Mouse (Mus musculus) WW6 (cell line): ENCODE measurements around the gene Syt12.

Experiments
- DNase-seq: peaks from one replicate; pipeline ENCODE4 v3.0.0-alpha.2; 2013; ENCODE audit warnings: low read depth, low spot score

Gene Syt12

DNA sequence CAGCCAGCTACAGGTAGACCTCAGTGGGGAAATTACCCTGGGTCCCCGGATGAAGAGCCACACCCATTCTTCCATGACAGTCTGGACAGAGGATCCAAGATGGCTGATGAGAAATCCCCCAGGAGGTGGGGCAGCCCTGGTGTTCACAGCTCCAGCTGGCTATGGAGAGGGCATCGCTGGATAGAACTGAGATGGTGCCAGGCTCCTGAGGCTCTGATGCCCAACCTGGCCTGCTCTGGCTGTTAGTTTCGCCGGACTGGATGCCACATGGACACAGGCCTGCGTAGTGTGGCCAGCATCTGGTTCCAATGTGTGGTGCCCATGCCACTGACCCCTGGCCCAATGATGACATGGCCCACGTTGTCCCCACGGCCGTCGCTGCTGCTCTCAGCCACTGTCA is 29.8 kb downstream of the Syt12 start:
- DNase-seq: no peak

DNA sequence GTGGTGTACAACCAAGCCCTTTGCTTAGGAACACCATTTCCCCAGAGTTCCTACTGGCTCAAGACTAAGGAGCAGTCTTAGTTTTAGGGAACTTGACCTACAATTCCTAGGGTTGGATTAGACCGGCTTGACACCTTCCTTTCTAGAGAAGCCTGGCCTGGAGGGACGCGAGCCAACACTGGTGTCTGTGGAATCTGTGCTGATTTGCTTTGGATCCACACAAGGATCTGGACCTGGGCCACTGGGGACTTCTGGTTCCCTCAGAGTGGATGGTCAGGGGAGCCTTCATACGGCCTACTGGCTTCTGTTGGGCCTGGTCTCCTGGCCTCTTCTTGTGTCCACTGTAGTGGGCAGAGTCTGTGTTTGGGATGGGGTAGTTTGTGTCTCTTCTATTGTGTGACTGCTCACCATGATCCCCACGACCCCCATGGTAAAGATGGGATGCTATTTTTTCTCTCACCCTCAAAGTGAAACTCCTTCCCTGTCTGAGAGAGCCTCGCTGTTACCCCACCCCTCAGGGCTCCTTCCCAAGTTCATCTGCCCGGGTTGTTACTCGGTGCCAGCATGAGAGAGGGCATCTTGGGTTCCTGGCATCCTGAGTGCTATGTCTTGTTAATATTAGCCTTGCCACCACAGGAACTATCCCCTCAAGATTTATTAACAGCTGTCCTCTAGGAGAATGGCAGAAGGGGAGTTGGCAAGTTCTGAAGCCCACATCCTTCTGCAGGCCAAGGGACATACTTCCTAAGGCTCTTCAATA is 30.4 kb downstream of the Syt12 start:
- no peak for DNase-seq

DNA sequence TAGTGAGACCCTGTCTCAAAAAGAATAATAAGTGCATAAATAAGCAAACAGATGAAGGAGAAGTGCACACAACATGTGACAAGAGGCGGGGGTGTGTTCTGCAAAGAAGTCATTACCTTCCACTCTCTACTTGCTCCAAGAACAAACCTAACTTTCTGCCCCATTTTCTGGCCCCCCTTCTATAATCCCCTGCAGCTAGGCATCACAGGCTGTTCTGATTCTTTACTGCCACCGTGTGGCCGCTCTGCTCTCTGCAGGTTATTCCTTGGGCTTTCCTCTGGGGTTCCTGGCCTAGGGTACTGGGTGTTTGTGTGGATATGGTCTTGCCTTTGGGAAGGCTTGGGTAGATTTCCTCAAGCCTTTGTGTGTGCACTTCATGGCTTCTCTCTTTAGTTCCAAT is 34.8 kb downstream of the Syt12 start:
- no peak for DNase-seq

DNA sequence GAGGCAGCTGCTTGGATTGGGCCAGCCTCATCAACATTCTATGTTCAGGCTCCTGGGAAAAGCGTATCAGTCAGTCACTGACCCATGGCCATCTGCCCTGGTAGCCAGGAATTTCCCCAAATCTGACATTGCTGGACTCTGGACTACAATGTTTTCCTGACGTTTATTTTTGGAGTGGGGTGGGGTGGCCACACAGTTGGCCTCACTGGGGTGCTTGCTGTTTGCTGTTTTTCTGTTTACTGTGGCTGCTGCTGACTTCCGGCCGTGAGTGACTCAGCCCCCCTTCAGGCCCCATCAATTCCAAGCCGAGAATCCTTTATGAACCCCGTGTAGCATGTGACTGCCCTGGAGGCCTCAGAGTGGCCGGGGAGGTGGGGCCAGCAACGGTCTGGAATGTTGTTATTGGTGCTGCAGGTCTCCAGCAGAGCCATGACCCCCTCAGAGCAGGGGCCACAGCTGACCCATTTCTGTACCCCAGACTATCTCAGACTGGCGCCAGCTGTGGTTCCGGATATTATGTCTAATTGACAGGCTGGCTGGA is 35.6 kb downstream of the Syt12 start:
- DNase-seq: no peak

DNA sequence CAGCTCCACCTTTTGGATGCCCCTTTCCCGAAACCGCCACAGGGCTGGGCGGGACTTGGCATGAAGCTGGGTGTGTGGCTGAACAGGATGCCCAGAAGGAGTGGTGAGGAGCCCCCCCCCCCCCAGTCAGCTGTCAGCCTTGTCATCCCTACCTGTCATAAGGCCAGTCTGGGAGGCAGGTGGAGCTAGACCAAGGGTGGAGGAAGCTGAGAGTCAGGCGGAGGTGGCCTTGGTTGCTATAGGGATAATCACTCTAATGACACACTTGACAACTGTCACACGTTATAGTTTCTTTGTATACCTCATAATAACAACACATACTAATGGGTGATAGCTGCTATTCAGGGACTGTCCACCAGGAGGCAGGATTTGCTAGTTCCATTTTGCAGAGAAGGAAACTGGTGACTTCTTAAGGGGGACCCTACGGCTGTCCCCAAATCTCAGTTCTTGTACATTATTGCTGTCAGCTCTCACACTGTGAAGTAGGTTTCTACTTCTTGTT is 36.1 kb downstream of the Syt12 start:
- no peak for DNase-seq

DNA sequence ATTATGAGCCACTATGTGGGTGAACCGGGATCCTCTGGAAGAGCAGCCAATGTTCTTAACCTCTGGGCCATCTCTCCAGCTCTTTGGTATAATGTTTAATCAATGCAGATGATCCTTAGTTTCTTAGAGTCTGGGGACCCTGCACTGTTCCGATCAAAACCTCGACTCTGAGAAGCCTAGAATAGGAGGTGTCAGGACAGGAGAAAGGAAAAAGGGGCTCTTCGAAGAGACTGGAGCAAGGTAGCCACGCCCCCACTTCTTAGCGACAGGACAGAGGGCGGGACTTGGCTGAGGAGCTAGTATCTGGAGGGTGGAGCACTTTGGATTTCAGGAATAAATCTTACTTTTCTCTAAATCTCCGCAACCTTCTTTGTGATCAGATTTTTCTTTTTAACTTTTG is 37.0 kb downstream of the Syt12 start:
- DNase-seq: no peak

DNA sequence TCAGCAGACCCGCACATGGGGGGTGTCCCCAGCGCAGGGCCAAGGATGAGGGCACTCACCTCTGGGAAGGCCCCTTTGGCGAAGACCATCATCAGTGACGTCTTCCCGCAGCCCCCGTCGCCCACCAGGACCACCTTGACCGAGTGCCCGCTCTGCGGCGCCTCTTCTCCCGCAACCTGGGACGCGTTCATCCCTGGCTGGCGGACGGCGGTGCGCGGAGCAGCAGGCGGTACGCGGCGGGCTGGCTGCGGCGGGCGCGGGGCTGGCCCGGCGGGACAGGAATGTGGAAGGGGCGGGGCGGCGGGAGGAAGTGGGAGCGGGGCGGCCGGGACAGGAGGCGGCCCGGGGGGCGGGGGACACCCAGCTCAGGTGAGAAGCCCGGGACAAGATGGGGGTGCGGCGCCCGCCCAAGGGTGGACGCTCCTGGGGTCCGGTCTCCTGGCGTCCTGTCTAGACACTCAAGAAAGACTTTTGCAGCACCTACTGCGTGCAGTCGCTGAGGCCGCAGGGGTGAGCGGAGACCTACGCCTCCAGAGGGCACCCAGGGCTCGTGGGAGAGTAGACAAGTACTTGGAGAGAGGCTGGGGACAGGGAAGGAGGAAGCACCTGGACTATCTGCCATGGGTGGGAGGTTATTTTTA is 38.0 kb downstream of the Syt12 start, which contains the start of gene Rhod:
Gene Rhod, minus strand, starts transcription at position 272 of the 641 bp plus-strand sequence.
- DNase-seq: no peak

DNA sequence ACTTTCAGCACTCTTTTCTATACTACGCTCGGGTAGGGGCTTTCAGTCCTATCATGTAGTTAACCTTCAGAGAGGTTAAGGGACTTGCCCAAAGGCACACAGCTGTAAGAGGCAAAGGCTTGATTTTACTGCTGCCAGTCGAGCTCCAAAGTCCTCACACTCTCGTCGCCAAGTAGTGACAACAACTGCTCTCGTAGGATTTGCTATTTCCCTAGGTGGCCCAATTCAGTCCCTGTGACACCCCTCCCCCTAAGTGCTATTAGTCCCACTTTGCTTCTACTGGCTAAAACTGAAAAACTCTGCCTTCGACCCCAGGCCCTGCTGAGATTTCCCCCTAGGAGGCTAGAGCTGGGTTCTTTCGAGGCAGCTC is 38.5 kb downstream of the Syt12 start:
- no peak for DNase-seq

DNA sequence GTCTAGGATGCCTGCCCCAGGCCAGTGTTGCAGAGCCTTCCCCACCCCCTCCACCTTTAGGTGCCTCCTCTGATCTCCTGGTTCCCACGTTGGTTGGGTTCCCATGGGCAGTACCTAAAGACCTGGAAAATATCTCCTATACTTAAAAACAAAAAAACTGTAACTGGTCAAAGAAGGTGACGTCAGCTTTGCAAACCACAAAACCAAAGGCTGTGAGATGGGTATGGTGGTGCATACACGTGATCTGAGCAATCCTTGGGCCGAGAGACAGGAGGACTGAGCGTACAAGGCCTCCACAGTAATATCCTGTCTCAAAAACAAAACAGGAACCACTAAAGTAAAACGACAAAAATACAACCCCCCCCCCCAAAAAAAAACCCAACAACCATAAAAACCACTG is 39.4 kb downstream of the Syt12 start:
- DNase-seq: no peak

DNA sequence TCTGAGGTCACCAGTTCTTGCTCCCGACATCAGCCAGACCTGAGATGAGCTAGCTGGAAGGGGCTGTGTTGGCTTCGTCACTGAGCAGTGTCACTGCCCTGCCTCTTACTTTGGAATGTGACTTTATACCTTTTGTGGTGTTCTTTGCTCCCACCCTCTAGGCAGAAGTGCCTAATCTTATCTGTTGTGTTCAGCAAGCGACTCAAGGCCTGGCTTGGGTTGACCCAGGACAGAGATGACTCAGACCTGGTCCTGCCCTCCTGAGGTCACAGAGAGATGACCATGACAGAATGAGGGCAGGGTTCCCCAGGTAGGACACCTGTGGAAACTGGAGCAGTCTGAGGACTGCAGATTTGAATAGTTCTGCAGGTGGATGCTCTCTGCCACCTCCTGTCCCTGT is 41.0 kb downstream of the Syt12 start:
- no peak for DNase-seq

DNA sequence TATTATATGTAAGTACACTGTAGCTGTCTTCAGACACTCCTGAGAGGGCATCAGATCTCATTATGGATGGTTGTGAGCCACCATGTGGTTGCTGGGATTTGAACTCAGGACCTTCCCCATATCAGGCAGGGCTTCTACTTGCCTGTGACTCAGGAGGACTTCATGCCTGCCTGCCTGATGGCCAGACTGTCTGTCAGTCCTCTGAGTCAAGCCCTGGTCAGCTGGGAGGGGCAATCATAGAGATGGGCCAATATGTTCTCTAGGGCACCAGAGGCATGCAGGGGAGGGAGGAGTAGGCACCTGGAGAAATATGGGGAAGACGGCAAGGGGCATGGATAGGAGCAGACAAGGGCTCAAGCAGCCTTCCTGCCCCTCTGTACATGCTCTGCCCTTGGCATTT is 42.2 kb downstream of the Syt12 start:
- no peak for DNase-seq

DNA sequence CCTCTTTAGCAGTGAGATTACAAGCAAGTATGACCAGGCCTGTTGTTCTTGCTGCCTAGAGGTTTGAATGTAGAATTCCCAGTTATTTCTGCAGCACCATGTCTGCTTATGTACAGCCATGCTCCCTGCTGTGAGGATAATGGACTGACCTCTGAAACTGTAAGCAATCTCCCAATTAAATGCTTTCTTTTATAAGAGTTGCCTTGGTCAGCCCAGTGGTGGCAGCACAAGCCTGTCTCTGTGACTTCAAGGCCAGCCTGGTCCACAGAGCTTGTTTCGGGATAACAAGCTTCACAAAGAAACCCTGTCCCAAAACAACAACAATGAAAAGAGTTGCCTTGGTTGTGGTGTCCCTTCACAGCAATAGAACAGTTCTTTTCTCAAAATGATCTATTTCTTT is 43.5 kb downstream of the Syt12 start:
- no peak for DNase-seq

DNA sequence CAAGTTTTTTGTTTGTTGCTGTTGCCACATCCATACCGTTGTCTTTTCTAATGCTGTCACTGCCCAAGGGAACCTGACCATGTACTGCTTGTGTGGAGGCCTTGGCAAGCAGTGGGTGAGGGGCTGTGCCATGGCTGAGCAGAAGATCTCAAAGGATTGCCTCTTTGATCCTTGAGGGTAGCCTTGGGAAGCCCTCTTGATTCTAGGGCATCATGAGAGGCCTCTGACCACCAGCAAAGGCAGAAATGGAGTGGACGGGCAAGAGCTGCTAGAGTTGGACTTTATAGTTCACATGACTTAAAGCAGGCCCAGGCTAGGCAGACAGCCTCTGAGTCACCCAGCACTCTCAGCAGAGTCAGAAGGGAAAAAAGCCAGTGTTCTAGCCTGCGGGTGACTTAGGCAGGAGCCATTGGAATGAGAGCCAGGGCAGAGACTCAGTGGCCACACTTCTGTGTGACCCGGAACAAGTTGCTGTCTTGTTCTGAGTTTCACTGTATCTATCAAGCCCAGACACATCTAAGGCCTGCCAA is 47.1 kb downstream of the Syt12 start:
- no peak for DNase-seq

DNA sequence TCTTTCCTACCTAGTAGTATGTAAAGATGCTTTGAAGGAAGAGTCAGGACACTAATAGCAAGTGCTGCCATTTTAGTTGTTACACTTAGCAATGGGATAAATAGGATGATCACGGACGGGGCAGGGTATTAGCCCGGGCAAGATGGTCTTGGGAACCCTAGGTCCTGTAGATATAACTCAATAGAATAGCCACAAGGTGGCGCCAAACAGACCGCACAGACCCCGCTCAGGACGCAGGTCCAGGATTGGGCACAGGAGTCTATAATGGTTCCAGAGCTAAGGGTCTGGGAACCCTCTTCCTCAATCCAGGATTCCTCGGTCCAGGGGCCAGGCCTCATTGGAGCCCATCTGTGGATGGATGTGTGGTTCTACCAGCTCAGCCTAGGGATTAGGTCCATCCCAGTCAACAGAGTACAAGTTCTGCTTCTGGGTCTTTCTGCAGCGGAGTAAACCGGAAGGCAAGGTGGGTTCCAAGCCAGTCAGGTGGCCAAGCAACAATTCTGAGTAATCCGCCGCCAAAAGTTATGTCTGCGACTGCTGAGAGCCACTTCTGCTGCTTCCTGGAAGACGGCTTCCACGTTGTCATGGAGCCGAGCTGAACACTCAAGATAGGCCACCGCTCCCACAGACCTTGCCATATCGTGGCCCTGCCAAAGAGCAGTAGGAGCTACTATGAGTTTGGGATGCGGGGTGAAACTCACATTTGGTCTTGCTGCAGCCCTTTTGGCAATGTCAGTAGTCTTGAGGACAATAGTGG is 51.5 kb downstream of the Syt12 start:
- peak; percentile 62 for DNase-seq

DNA sequence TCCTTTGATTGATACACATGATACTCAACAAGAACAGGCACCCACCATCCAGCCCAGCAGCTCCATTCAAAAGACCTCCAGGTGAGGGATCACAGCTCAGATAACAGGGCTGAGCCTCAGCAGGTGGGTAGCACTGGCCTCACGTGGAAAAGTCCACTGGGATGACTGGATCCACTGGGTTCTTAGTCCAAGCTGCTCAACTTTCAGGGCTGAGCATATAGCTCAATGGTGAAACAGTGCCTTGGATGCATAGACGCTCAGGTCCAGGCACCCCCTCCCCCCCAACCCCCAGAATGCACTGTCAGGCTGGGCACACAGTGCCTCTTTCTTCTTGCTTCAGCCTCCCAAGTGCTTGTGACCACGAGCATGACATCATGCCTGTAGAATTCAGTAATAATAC is 54.2 kb downstream of the Syt12 start:
- DNase-seq: no peak

DNA sequence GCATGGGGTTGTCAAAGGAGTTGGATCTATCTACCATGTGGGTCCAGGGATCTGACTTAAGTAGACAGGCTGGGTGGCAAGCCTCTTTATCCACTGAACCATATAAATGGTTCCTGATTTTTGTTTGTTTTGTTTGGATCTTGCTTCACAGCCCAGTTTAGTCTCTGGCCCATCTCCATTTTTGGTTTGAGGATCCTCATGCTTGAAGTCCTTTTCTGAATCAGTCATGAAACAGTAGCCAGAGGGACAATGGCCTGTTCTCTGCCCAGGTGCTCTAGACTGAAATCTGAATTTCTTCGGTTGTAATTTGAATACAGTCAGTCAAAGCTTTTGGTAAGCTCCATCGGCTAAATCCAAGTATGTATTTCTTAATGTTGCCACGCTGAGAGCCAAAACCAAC is 54.7 kb downstream of the Syt12 start:
- no peak for DNase-seq

DNA sequence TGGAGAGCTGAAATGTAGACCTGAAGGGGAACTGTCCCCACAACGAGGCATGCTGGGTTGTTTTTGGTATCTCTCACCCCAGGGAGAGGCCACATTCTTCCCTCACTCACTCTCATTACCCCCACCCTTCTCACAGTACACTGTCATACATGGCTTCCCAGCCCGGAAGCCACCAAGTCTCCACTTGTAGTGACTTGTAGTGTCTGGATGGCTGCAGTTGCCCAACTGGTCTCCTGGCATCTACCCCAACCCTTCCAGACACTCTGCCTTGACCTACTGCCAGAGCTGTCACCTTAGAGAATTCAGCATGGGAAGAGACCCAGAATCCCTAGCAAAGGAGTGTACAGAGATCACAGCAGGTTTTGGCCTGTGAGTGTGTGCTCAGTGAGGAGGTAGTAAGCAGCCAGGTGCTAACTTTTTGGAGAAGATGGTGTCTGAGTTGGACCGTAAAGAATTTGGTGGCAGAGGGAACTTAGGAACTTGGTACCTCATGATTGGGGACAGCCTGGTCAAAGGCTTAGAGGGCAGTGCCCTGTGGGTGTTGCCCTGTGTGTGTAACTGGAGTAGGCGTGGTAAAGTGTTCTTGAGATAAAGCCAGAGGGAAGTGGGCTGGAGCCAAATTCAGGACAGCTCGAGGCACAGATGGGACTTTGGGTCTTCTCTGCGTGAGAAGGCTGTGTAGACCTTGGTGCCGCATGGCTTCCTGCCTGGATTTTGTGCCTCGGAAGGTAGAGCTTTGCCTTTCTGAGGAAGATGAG is 56.9 kb downstream of the Syt12 start:
- no peak for DNase-seq

DNA sequence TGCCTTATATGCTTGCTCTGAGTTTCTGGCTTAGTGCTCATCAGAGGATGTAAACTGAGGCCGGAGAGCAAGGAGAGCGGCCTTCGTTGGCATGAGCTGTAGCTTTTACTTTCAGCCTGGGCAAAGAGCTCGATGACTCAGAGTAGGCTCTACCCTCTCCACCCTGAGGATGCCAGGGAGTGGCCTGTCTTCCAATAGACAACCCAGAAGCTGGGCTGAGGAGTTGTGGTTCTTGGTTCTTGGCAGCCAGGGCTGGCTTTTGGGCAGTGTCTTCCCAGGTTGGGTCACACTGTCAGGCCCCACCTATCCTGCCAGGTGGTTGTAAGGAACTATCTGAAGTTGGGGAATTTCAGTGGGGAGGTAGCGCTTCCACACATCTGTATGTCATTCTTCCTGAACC is 57.5 kb downstream of the Syt12 start:
- no peak for DNase-seq

DNA sequence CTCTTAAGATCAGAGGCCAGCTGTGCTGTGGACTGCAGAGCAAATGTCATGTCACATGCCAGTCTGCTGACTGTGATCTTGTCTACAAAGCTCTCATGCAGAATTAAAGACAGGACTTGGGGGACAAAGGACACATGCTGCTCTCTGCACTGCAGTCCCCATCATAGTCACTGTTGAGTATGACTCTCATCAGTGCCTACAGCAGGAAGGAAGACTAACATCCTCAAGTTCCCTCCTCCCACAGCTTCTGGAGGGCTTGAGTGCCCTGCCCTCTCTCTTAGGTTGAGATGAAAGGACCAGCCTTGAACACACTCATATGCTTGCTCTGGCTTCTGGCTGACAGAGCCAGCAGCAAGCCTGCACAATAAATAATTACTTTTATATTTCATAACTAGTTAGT is 59.5 kb downstream of the Syt12 start:
- no peak for DNase-seq

DNA sequence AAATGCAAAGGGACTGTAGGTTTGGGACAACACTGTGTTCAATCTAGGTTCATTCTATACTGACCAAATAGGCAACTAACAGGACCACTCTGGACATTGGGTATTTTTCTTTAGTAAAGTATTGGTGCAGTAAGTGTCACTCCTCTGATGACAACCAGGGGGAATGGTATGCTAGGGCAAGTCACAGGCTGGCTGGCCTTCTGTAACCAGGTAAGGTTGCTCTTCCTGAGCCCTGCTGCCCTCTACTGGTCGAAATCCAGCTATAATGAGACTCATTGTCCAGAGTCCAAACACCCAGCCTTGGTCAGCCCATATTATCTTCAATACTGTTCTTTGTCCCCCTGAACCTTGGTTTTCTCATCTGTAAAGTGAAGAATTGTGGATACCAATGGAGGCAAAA is 60.1 kb downstream of the Syt12 start:
- DNase-seq: no peak

DNA sequence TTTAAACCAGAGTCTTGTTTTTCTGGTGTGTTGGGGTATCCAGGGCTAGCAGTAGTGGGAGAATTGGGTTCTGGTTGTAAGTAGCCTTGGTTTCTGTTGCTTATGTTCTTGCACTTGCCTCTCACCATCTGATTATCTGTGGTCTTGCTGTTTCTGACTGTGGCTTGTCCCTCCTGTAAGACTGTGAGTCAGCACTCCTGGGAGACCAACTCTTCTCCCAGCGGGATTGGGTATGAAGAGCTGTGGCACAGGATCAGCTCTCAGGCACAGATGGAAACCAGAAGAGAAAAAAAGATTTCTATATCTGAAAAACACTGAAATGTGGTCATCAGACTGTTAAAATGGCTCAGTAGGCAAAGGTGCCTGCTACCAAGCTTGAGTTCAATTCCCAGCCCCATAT is 62.6 kb downstream of the Syt12 start:
- no peak for DNase-seq
